Mouse (Mus musculus) right cerebral cortex, postnatal 36 days (tissue): ENCODE measurements around the gene Acta1.

Experiments used
- DNase-seq, 2 experiments: peaks; one replicate each; pipeline ENCODE4 v3.0.0; 2022; ENCODE audit warnings: low spot score in 2 of 2, mixed read lengths in 1 of 2

The Acta1 gene

GRCm38 (mm10) chr8:123883094-123883493, 11.5 kb downstream of the Acta1 start:
- DNase-seq = no peak

GRCm38 (mm10) chr8:123882412-123882811, 12.1 kb downstream of the Acta1 start:
- DNase-seq = no peak

GRCm38 (mm10) chr8:123880821-123881350, 13.7 kb downstream of the Acta1 start:
- DNase-seq = no peak

GRCm38 (mm10) chr8:123880271-123880670, 14.3 kb downstream of the Acta1 start:
- peak; percentile 84 to 89 for DNase-seq

- no peak for DNase-seq
Observed at GRCm38 (mm10) chr8:123877865-123878264, 16.7 kb downstream of the Acta1 start.

GRCm38 (mm10) chr8:123874324-123874723, 20.2 kb downstream of the Acta1 start:
- peak in 1 of 2 experiments; percentile 77 for DNase-seq

- no peak for DNase-seq
Observed at GRCm38 (mm10) chr8:123873364-123873763, 21.2 kb downstream of the Acta1 start.

- DNase-seq = no peak
Observed at GRCm38 (mm10) chr8:123872048-123872447, 22.5 kb downstream of the Acta1 start.

GRCm38 (mm10) chr8:123866971-123867370, 27.6 kb downstream of the Acta1 start:
- DNase-seq = no peak

GRCm38 (mm10) chr8:123865786-123866185, 28.8 kb downstream of the Acta1 start:
- DNase-seq = no peak

GRCm38 (mm10) chr8:123860386-123860785, 34.2 kb downstream of the Acta1 start:
- DNase-seq = no peak

- peak in 1 of 2 experiments; percentile 49 for DNase-seq
Observed at GRCm38 (mm10) chr8:123859648-123860259, 34.8 kb downstream of the Acta1 start, which contains the start of gene Ccsap. Ccsap (minus strand) TSS chr8:123860209.

GRCm38 (mm10) chr8:123858941-123859647, 35.5 kb downstream of the Acta1 start:
- peak; percentile 87 to 91 for DNase-seq

- DNase-seq = no peak
Observed at GRCm38 (mm10) chr8:123858574-123858940, 36.0 kb downstream of the Acta1 start.

- peak in 1 of 2 experiments; percentile 34 for DNase-seq
Observed at GRCm38 (mm10) chr8:123857361-123857760, 37.2 kb downstream of the Acta1 start.

- no peak for DNase-seq
Observed at GRCm38 (mm10) chr8:123854733-123855475, 39.6 kb downstream of the Acta1 start.

- DNase-seq = no peak
Observed at GRCm38 (mm10) chr8:123854252-123854651, 40.3 kb downstream of the Acta1 start.

- DNase-seq = no peak
Observed at GRCm38 (mm10) chr8:123851590-123851989, 43.0 kb downstream of the Acta1 start.

- DNase-seq = no peak
Observed at GRCm38 (mm10) chr8:123849352-123849751, 45.2 kb downstream of the Acta1 start.

GRCm38 (mm10) chr8:123847546-123847945, 47.0 kb downstream of the Acta1 start:
- no peak for DNase-seq

GRCm38 (mm10) chr8:123846509-123846908, 48.0 kb downstream of the Acta1 start:
- peak in 1 of 2 experiments; percentile 59 for DNase-seq

- DNase-seq = no peak
Observed at GRCm38 (mm10) chr8:123845991-123846390, 48.6 kb downstream of the Acta1 start.
